Mouse (Mus musculus) olfactory bulb, adult 2 months (tissue): ENCODE measurements around the gene Mrpl36.

Experiments
- CTCF ChIP-seq: fragments of 200-500 bp; IDR thresholded peaks from 2 replicates; pipeline ENCODE4 v1.5.1; 2012; ENCODE audit warnings: low read depth, mild to moderate bottlenecking, low read length, moderate library complexity; ENCODE audit not compliant: insufficient read depth
- POLR2A ChIP-seq: fragments of 200-500 bp; IDR thresholded peaks from 2 replicates; pipeline ENCODE4 v1.6.1; 2012; ENCODE audit warnings: mild to moderate bottlenecking, low read depth, low read length, moderate library complexity; ENCODE audit not compliant: insufficient read depth

- TF ChIP-seq CTCF (no peak), POLR2A (no peak)
Measured at GRCm38 (mm10) chr13:73331736-73332135, 3.4 kb downstream of the Mrpl36 start.
